Mouse (Mus musculus): ENCODE data around the gene Lrrc45.

GRCm38 (mm10) chr11:120695641-120696040 is 18.1 kb upstream of the Lrrc45 start:
- TF ChIP-seq JUN (IDR thresholded peaks at IDR 0.05; ENCODE audit: insufficient read depth, low read depth, low read length) (no peak), MEF2A (IDR thresholded peaks at IDR 0.05; ENCODE audit: borderline replicate concordance, low read depth, low read length) (no peak)
